Mouse (Mus musculus) forebrain, embryonic 14.5 days (tissue): ENCODE results near the gene Clec12b. TPM values are rescaled to one million over a fixed set of nuclear protein-coding genes. Genes with fewer than 3 reads are reported as not detected.

Source experiments
- ATAC-seq: fragments of 200-750 bp; cut with Nextera tagmentation; 2 replicates; pipeline ENCODE4 v1.8.0; 2017; ENCODE audit warnings: mild to moderate bottlenecking, moderate library complexity
- DNase-seq: peaks from one replicate; pipeline ENCODE4 v3.0.0-alpha.2; 2015; ENCODE audit warnings: low spot score
- H3K27ac ChIP-seq: fragments of 300-500 bp; sonication (generic); 2 replicates; pipeline ENCODE4 v1.5.1; 2014; ENCODE audit warnings: low read depth, mild to moderate bottlenecking, control low read depth, low read length, moderate library complexity
- H3K27me3 ChIP-seq: fragments of 300-500 bp; sonication (generic); replicated peaks from 2 replicates; pipeline ENCODE4 v1.6.1; 2014; ENCODE audit warnings: low read length, control low read depth, mixed read lengths; ENCODE audit not compliant: control insufficient read depth, insufficient read depth
- H3K36me3 ChIP-seq: fragments of 300-500 bp; sonication (generic); 2 replicates; pipeline ENCODE4 v1.6.1; 2014; ENCODE audit warnings: low read length, control low read depth; ENCODE audit not compliant: control insufficient read depth, insufficient read depth
- H3K4me1 ChIP-seq: fragments of 300-500 bp; sonication (generic); 2 replicates; pipeline ENCODE4 v1.6.1; 2014; ENCODE audit warnings: antibody characterized with exemption, low read length, control low read depth; ENCODE audit not compliant: control insufficient read depth, insufficient read depth
- H3K4me2 ChIP-seq: fragments of 300-500 bp; sonication (generic); 2 replicates; pipeline ENCODE4 v1.6.1; 2014; ENCODE audit warnings: mild to moderate bottlenecking, control low read depth, low read length
- H3K4me3 ChIP-seq: fragments of 300-500 bp; sonication (generic); 2 replicates; pipeline ENCODE4 v1.5.1; 2014; ENCODE audit warnings: low read depth, low read length, control low read depth
- H3K9ac ChIP-seq: fragments of 300-500 bp; sonication (generic); 2 replicates; pipeline ENCODE4 v1.6.1; 2014; ENCODE audit warnings: mild to moderate bottlenecking, low read length, control low read depth, moderate library complexity
- H3K9me3 ChIP-seq: fragments of 300-500 bp; sonication (generic); replicated peaks from 2 replicates; pipeline ENCODE4 v1.6.1; 2016; ENCODE audit warnings: low read length, control low read depth, mixed read lengths; ENCODE audit not compliant: control insufficient read depth
- WGBS: fragments of 180-500 bp; shearing (Covaris S2); extraction: QIAGEN DNeasy Blood & Tissue Kit; methylation state at CpG from one replicate; pipeline ENCODE4 v1.1.7; 2014; 5-methylcytosine and 5-hydroxymethylcytosine counted together
- polyA plus RNA-seq: library from polyadenylated mRNA; unstranded; fragments of >200 nt; fragmentation: Nextera tagmentation; extraction: Ambion mirVana; gene quantifications from 2 replicates; pipeline ENCODE4 v1.2.1, GENCODE M21; 2014

The Clec12b gene
- polyA plus RNA-seq, 1 experiment from 2014 or later, result not detected

- DNase-seq (no peak), ATAC-seq (no peak)
- no peaks in the 10 kb centered on the region for H3K9me3 ChIP-seq
- H3K27me3 ChIP-seq, result no peaks in the 10 kb centered on the region
- no peak within 1 kb of the TSS for H3K9ac ChIP-seq
- WGBS, result 88% methylated on average over 2 of the region's 2 CpGs
- no peak within 1 kb of the TSS for H3K4me2 ChIP-seq
- no peak within 1 kb of the TSS for H3K4me3 ChIP-seq
- no peak within 1 kb of the TSS for H3K27ac ChIP-seq
- no peaks in the 10 kb centered on the region for H3K36me3 ChIP-seq
- H3K4me1 ChIP-seq, result no peaks in the 10 kb centered on the region
These were observed 22.9 kb upstream of the Clec12b start, which contains the start of gene Clec9a for GRCm38 (mm10) chr6:129408562-129408961. Gene Clec9a (plus strand): TSS chr6:129408862.

- Histone ChIP-seq H3K36me3 (no peaks in the 10 kb centered on the region), H3K4me1 (no peaks in the 10 kb centered on the region), H3K9ac (no peak overlapping the region), H3K4me2 (no peak overlapping the region), H3K9me3 (no peaks in the 10 kb centered on the region), H3K27ac (no peak overlapping the region), H3K27me3 (no peaks in the 10 kb centered on the region), H3K4me3 (no peak overlapping the region)
- 67% methylated on average over 2 of the region's 2 CpGs for WGBS
- ATAC-seq (no peak), DNase-seq (no peak)
These were observed 21.6 kb upstream of the Clec12b start for GRCm38 (mm10) chr6:129407324-129407723.

GRCm38 (mm10) chr6:129405999-129406398 is 20.3 kb upstream of the Clec12b start:
- no peak overlapping the region for H3K9ac ChIP-seq
- H3K36me3 ChIP-seq, result no peaks in the 10 kb centered on the region
- H3K9me3 ChIP-seq, result no peaks in the 10 kb centered on the region
- no peaks in the 10 kb centered on the region for H3K27me3 ChIP-seq
- no peaks in the 10 kb centered on the region for H3K4me1 ChIP-seq
- ATAC-seq (no peak), DNase-seq (no peak)
- no peak overlapping the region for H3K4me2 ChIP-seq
- H3K4me3 ChIP-seq, result no peak overlapping the region
- H3K27ac ChIP-seq, result no peak overlapping the region

GRCm38 (mm10) chr6:129403391-129403790 is 17.7 kb upstream of the Clec12b start:
- no peaks in the 10 kb centered on the region for H3K4me1 ChIP-seq
- no peaks in the 10 kb centered on the region for H3K36me3 ChIP-seq
- ATAC-seq (no peak), DNase-seq (no peak)
- no peaks in the 10 kb centered on the region for H3K27me3 ChIP-seq
- no peak overlapping the region for H3K4me3 ChIP-seq
- WGBS, result 77% methylated on average over 6 of the region's 6 CpGs
- H3K9ac ChIP-seq, result no peak overlapping the region
- no peaks in the 10 kb centered on the region for H3K9me3 ChIP-seq
- no peak overlapping the region for H3K4me2 ChIP-seq
- H3K27ac ChIP-seq, result no peak overlapping the region

GRCm38 (mm10) chr6:129402404-129402803 is 16.7 kb upstream of the Clec12b start:
- no peak for DNase-seq
- Histone ChIP-seq H3K27me3 (no peaks in the 10 kb centered on the region), H3K9me3 (no peaks in the 10 kb centered on the region), H3K36me3 (no peaks in the 10 kb centered on the region), H3K27ac (no peak overlapping the region), H3K4me1 (no peaks in the 10 kb centered on the region), H3K4me3 (no peak overlapping the region), H3K4me2 (no peak overlapping the region), H3K9ac (no peak overlapping the region)
- no peak for ATAC-seq
- 92% methylated on average over 2 of the region's 2 CpGs for WGBS

- Histone ChIP-seq H3K4me2 (no peak overlapping the region), H3K27ac (no peak overlapping the region), H3K9me3 (no peaks in the 10 kb centered on the region), H3K4me1 (no peaks in the 10 kb centered on the region), H3K36me3 (no peaks in the 10 kb centered on the region), H3K9ac (no peak overlapping the region), H3K27me3 (no peaks in the 10 kb centered on the region), H3K4me3 (no peak overlapping the region)
- 63% methylated on average over 6 of the region's 6 CpGs for WGBS
- DNase-seq, result no peak
- ATAC-seq, result no peak
These were observed 14.3 kb upstream of the Clec12b start for GRCm38 (mm10) chr6:129399945-129400344.

- no peak within 1 kb of the TSS for H3K4me2 ChIP-seq
- no peak within 1 kb of the TSS for H3K27ac ChIP-seq
- no peaks in the 10 kb centered on the region for H3K36me3 ChIP-seq
- WGBS, result 93% methylated on average over 8 of the region's 8 CpGs
- ATAC-seq (no peak), DNase-seq (no peak)
- H3K4me1 ChIP-seq, result no peaks in the 10 kb centered on the region
- H3K9ac ChIP-seq, result no peak within 1 kb of the TSS
- H3K9me3 ChIP-seq, result no peaks in the 10 kb centered on the region
- H3K27me3 ChIP-seq, result no peaks in the 10 kb centered on the region
- H3K4me3 ChIP-seq, result no peak within 1 kb of the TSS
These were observed 11.3 kb upstream of the Clec12b start, which contains the start of gene Clec1b for GRCm38 (mm10) chr6:129396997-129397396. Gene Clec1b (plus strand): TSS chr6:129397297.

GRCm38 (mm10) chr6:129393732-129394131 is 8.1 kb upstream of the Clec12b start:
- no peak overlapping the region for H3K4me2 ChIP-seq
- WGBS, result 80% methylated on average over 6 of the region's 6 CpGs
- no peak for DNase-seq

GRCm38 (mm10) chr6:129393087-129393720 is 7.5 kb upstream of the Clec12b start:
- no peak; the same call in 1 of the 2 replicates for ATAC-seq

More at GRCm38 (mm10) chr6:129393732-129394131, 8.1 kb upstream of the Clec12b start:
- H3K36me3 ChIP-seq, result no peaks in the 10 kb centered on the region
- no peak overlapping the region for H3K4me3 ChIP-seq
- H3K9me3 ChIP-seq, result no peaks in the 10 kb centered on the region
- H3K27ac ChIP-seq, result no peak overlapping the region
- H3K27me3 ChIP-seq, result no peaks in the 10 kb centered on the region
- no peaks in the 10 kb centered on the region for H3K4me1 ChIP-seq
- 0 out of 2 replicates have a peak, but pooled peaks have one; percentile 55 for ATAC-seq
- H3K9ac ChIP-seq, result no peak overlapping the region

More at GRCm38 (mm10) chr6:129393087-129393720, 7.5 kb upstream of the Clec12b start:
- Histone ChIP-seq H3K4me3 (no peak overlapping the region), H3K36me3 (no peaks in the 10 kb centered on the region), H3K27me3 (no peaks in the 10 kb centered on the region), H3K9me3 (no peaks in the 10 kb centered on the region), H3K27ac (no peak overlapping the region), H3K4me2 (no peak overlapping the region), H3K9ac (no peak overlapping the region), H3K4me1 (no peaks in the 10 kb centered on the region)
- WGBS, result 28% methylated on average over 2 of the region's 2 CpGs
- peak; percentile 48 for DNase-seq
